15 mouse cellular contexts compared by ENCODE assay signal in the genomic region with DNA sequence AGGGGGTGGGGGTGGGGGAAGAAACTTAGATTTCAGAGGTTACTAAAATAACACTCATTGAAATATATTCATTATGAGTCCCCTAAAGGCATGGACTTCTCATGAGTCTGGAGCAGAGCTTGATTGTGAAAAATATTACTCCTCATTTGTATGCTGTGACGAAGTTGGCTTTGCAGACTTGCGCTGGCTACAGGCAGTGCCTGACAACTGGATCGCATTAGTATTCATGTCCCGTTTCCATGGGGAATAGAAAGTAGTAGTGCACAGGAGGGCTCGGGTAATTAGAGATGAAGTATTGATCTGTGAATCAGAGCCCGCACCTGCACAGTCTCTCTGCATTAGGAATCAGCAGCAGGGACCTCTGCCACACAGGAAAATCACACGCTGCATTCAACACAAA.
A peak's percentile ranks its signal among the peaks of the same experiment; 100 is the strongest.
DNase-seq lines count a peak whose midpoint lies in the region; ATAC-seq and TF ChIP-seq lines count a peak whose summit lies in the region.
"Had no signal": no experiment of that assay in that cellular context is flagged by ENCODE, and none has a peak within 500 bp of the region (broad histone marks: within the 10 kb centered on the region; RNA-seq: fewer than 3 reads in every experiment).

No protein-coding gene starts in this region.

- no peak for TF ChIP-seq POLR2A in heart, adult 2 months (IDR thresholded peaks at IDR 0.05; ENCODE audit: insufficient read depth, low read depth, low read length)

- peak; percentile 90 for ATAC-seq in forebrain, embryonic 15.5 days (replicated peaks)
- ATAC-seq: liver, embryonic 12.5 days had no signal

- H3K4me1 ChIP-seq in forebrain, embryonic 15.5 days, result peaks cover 21% of the 10 kb centered on the region
- no peaks in the 10 kb centered on the region; the same call in 1 of the 2 replicates for H3K4me1 ChIP-seq in heart, adult 2 months (ENCODE audit: control insufficient read depth, insufficient read depth, low read length)
- H3K4me1 ChIP-seq: embryonic facial prominence, embryonic 15.5 days; liver, embryonic 12.5 days had no signal

- no peak for TF ChIP-seq EP300 in heart, adult 2 months (IDR thresholded peaks at IDR 0.05; ENCODE audit: insufficient read depth, low read depth, low read length)

- no peaks in the 10 kb centered on the region for H3K9me3 ChIP-seq in forebrain, embryonic 15.5 days
- H3K9me3 ChIP-seq: embryonic facial prominence, embryonic 15.5 days; heart, embryonic 12.5 days; liver, embryonic 12.5 days had no signal

- H3K4me3 ChIP-seq in forebrain, embryonic 15.5 days, result no peak overlapping the region
- no peak overlapping the region for H3K4me3 ChIP-seq in heart, adult 2 months
- H3K4me3 ChIP-seq: embryonic facial prominence, embryonic 15.5 days; heart, embryonic 12.5 days; liver, embryonic 12.5 days had no signal

- no peaks in the 10 kb centered on the region for H3K79me2 ChIP-seq in heart, adult 2 months (replicated peaks; ENCODE audit: control insufficient read depth, insufficient read depth, low read length)

- H3K4me2 ChIP-seq in forebrain, embryonic 15.5 days (replicated peaks), result no peak overlapping the region
- H3K4me2 ChIP-seq: embryonic facial prominence, embryonic 15.5 days; heart, embryonic 12.5 days; liver, embryonic 12.5 days had no signal

- H3K36me3 ChIP-seq in forebrain, embryonic 15.5 days, result no peaks in the 10 kb centered on the region
- H3K36me3 ChIP-seq in heart, adult 2 months (ENCODE audit: control insufficient read depth, insufficient read depth, low read length), result no peaks in the 10 kb centered on the region
- H3K36me3 ChIP-seq: embryonic facial prominence, embryonic 15.5 days; heart, embryonic 12.5 days; liver, embryonic 12.5 days had no signal

- H3K27me3 ChIP-seq in forebrain, embryonic 15.5 days, result no peaks in the 10 kb centered on the region
- H3K27me3 ChIP-seq in heart, adult 2 months (ENCODE audit: control insufficient read depth, insufficient read depth, low read length), result no peaks in the 10 kb centered on the region
- H3K27me3 ChIP-seq: embryonic facial prominence, embryonic 15.5 days; heart, embryonic 12.5 days; liver, embryonic 12.5 days had no signal

- peak; percentile 33 for DNase-seq in retina, embryonic 14.5 days (ENCODE audit: low spot score)
- DNase-seq in retina, postnatal 1 day, result no peak
- peak; percentile 45 for DNase-seq in mesoderm, embryonic 11.5 days (ENCODE audit: low read depth, low spot score)
- no peak for DNase-seq in ovary, adult 18-20 months (ENCODE audit: low spot score)
- no peak for DNase-seq in heart, adult 2 months
- DNase-seq in adrenal gland, adult 18-20 months (ENCODE audit: low spot score in 2 of 2), result no peak
- DNase-seq: adrenal gland, adult 8-10 months; kidney, postnatal 25 days; lung, postnatal 10 days; right cerebral cortex, postnatal 14 days; thymus, postnatal 36 days had no signal

- H3K9ac ChIP-seq in forebrain, embryonic 15.5 days (replicated peaks), result no peak overlapping the region
- no peak overlapping the region for H3K9ac ChIP-seq in heart, adult 2 months (ENCODE audit: low read depth, low read length)
- H3K9ac ChIP-seq: embryonic facial prominence, embryonic 15.5 days; heart, embryonic 12.5 days; liver, embryonic 12.5 days had no signal

- intact Hi-C loops in heart, adult 2 months (cut with DNase I), result no loop called here

- no peak for TF ChIP-seq CTCF in heart, adult 2 months (IDR thresholded peaks at IDR 0.05)

- 15% methylated on average over 7 of the region's 7 CpGs for WGBS in forebrain, embryonic 15.5 days
- WGBS in heart, adult 2 months, result 87% methylated on average over 7 of the region's 7 CpGs

- no peak overlapping the region; the same call in 1 of the 2 replicates for H3K27ac ChIP-seq in forebrain, embryonic 15.5 days (replicated peaks)
- no peak overlapping the region for H3K27ac ChIP-seq in heart, adult 2 months
- H3K27ac ChIP-seq: embryonic facial prominence, embryonic 15.5 days; liver, embryonic 12.5 days had no signal

Comparison
In these comparisons a context has a peak if more than half of its experiments do, and no peak if none do; other contexts are left out.
1. DNase-seq: peak in retina, embryonic 14.5 days (single experiment) and mesoderm, embryonic 11.5 days (single experiment); none in retina, postnatal 1 day (single experiment), ovary, adult 18-20 months (single experiment), heart, adult 2 months (0 of 2) and adrenal gland, adult 18-20 months (0 of 2).